Mouse (Mus musculus) stomach, embryonic 16.5 days (tissue): ENCODE data around the gene Htra2. TPM values are rescaled to one million over a fixed set of nuclear protein-coding genes. Genes with fewer than 3 reads are reported as not detected.

Source experiments
- ATAC-seq: fragments of 200-750 bp; cut with Nextera tagmentation; 2 replicates; pipeline ENCODE4 v1.8.0; 2017; ENCODE audit warnings: moderate number of reproducible peaks, moderate TSS enrichment; ENCODE audit not compliant: insufficient read depth, low FRiP score
- H3K27ac ChIP-seq: fragments of 300-500 bp; sonication (generic); 2 replicates; pipeline ENCODE4 v1.5.1; 2014; ENCODE audit warnings: low read length
- H3K27me3 ChIP-seq: fragments of 300-500 bp; sonication (generic); 2 replicates; pipeline ENCODE4 v1.6.1; 2014; ENCODE audit warnings: low read length, control low read depth, mixed read lengths; ENCODE audit not compliant: control insufficient read depth, insufficient read depth
- H3K36me3 ChIP-seq: fragments of 300-500 bp; sonication (generic); 2 replicates; pipeline ENCODE4 v1.6.1; 2014; ENCODE audit warnings: low read length; ENCODE audit not compliant: control insufficient read depth, insufficient read depth
- H3K4me1 ChIP-seq: fragments of 300-500 bp; sonication (generic); 2 replicates; pipeline ENCODE4 v1.6.1; 2014; ENCODE audit warnings: low read length, control low read depth, mixed read lengths; ENCODE audit not compliant: control insufficient read depth, insufficient read depth
- H3K4me2 ChIP-seq: fragments of 300-500 bp; sonication (generic); 2 replicates; pipeline ENCODE4 v1.6.1; 2014; ENCODE audit warnings: low read depth, low read length, mixed read lengths
- H3K4me3 ChIP-seq: fragments of 300-500 bp; sonication (generic); replicated peaks from 2 replicates; pipeline ENCODE4 v1.5.1; 2014; ENCODE audit warnings: mild to moderate bottlenecking, low read length
- H3K9ac ChIP-seq: fragments of 300-500 bp; sonication (generic); 2 replicates; pipeline ENCODE4 v1.6.1; 2014; ENCODE audit warnings: low read length
- H3K9me3 ChIP-seq: fragments of 300-500 bp; sonication (generic); replicated peaks from 2 replicates; pipeline ENCODE4 v1.6.1; 2016; ENCODE audit warnings: low read length, control low read depth; ENCODE audit not compliant: control insufficient read depth
- WGBS: fragments of 180-500 bp; shearing (Covaris S2); extraction: QIAGEN DNeasy Blood & Tissue Kit; methylation state at CpG from one replicate; pipeline ENCODE4 v1.1.7; 2014; 5-methylcytosine and 5-hydroxymethylcytosine counted together
- polyA plus RNA-seq: library from polyadenylated mRNA; unstranded; fragments of >200 nt; fragmentation: Nextera tagmentation; extraction: Ambion mirVana; gene quantifications from 2 replicates; pipeline ENCODE4 v1.2.1, GENCODE M21; 2015

The Htra2 gene
- 66.5 and 72.3 TPM in 2 replicates for polyA plus RNA-seq

GRCm38 (mm10) chr6:83054871-83055431 lies at the start of gene Htra2:
TSS of gene Htra2 (minus strand) at chr6:83055273.
- WGBS, result under 1% methylated on average over 50 of the region's 50 CpGs

DNA sequence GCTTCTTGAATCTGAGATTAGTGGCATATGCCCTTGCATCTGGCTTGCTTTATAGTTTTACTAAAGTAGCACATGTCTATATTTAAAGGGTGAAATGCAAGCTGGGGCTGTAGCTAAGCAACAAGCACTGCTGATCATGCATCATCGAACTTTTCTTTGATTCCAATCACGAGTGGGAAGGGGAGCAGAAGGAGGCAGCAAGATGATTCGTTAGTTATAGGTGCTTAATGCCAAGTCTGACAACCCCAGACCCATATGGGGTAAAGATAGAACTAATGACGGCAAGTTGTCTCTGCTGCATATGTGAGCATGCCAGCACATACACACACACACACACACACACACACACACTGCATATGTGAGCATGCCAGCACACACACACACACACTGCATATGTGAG lies 49.1 kb upstream of the Htra2 start:
- no peak for ATAC-seq

More at GRCm38 (mm10) chr6:83054871-83055431, at the start of gene Htra2:
- ATAC-seq, result peak; percentile 9
- Histone ChIP-seq H3K9ac (peak within 1 kb of the TSS; percentile 93), H3K9me3 (no peaks in the 10 kb centered on the region), H3K4me3 (peak within 1 kb of the TSS; percentile 92), H3K36me3 (no peaks in the 10 kb centered on the region), H3K4me1 (peaks cover 15% of the 10 kb centered on the region), H3K27ac (peak within 1 kb of the TSS; percentile 81), H3K4me2 (peak within 1 kb of the TSS; percentile 89), H3K27me3 (no peaks in the 10 kb centered on the region)

GRCm38 (mm10) chr6:83103130-83103650 lies 48.1 kb upstream of the Htra2 start:
- Histone ChIP-seq H3K4me1 (peaks cover 21% of the 10 kb centered on the region), H3K27ac (no peak overlapping the region), H3K9ac (peak overlapping the region; percentile 75), H3K9me3 (no peaks in the 10 kb centered on the region), H3K36me3 (no peaks in the 10 kb centered on the region), H3K27me3 (no peaks in the 10 kb centered on the region), H3K4me2 (peak overlapping the region; percentile 98; the same call in 1 of the 2 replicates), H3K4me3 (no peak overlapping the region)
- WGBS, result 50% methylated on average over 11 of the region's 11 CpGs
- no peak for ATAC-seq

More for the DNA sequence above, 49.1 kb upstream of the Htra2 start:
- Histone ChIP-seq H3K4me3 (no peak overlapping the region), H3K4me2 (no peak overlapping the region), H3K27ac (no peak overlapping the region), H3K9me3 (no peaks in the 10 kb centered on the region), H3K36me3 (no peaks in the 10 kb centered on the region), H3K9ac (no peak overlapping the region), H3K4me1 (peaks cover 25% of the 10 kb centered on the region), H3K27me3 (no peaks in the 10 kb centered on the region)
- 85% methylated on average over 4 of the region's 4 CpGs for WGBS

DNA sequence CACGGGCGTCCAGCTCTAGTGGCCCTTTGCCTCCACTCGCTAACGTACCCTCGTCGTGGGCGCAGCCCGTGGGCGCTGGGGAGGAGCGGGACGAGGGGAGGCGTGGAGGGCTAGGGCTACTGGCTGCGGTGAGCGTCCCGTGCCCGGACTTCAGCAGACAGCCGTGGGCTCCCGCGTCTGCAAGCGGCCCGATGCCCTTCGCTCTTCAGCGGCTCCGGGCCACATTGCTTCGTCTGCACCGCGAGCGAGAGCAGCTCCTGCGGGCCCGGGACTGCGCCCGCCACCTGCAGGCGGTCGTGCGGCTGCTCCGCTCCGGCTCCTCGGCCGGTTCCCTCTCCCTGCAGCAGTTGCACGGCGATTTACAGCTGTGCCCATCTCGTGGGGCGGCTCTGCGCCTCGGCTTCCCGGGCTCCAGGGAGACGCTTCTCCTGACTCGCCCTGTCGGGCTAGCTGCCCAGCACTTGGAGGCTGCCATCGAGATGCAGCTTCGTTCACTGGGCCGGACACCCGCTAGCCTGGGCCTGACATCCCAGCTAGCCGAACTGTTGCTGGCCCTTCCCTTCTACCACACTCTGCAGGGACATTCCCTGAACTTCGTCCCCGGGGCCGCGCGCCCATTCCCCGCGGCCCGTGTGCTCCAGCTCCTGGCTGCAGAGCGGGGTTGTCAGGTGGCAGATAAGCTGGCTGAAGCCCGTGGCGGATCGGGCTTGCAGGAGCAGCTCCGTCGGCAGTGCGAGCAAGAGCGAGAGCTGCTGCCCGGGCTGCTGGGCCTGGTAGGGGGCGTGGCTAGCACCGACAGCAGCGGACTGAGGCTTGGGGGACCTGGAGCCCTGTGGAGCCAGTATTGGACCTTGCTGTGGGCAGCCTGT lies 46.8 kb upstream of the Htra2 start:
- Histone ChIP-seq H3K9me3 (no peaks in the 10 kb centered on the region), H3K27me3 (no peaks in the 10 kb centered on the region), H3K4me2 (peak overlapping the region; percentile 98), H3K36me3 (no peaks in the 10 kb centered on the region), H3K9ac (peak overlapping the region; percentile 75), H3K27ac (peak overlapping the region; percentile 75), H3K4me1 (peaks cover 14% of the 10 kb centered on the region), H3K4me3 (peak overlapping the region; percentile 58)
- ATAC-seq, result peak; percentile 77
- WGBS, result 0% methylated on average over 74 of the region's 74 CpGs

DNA sequence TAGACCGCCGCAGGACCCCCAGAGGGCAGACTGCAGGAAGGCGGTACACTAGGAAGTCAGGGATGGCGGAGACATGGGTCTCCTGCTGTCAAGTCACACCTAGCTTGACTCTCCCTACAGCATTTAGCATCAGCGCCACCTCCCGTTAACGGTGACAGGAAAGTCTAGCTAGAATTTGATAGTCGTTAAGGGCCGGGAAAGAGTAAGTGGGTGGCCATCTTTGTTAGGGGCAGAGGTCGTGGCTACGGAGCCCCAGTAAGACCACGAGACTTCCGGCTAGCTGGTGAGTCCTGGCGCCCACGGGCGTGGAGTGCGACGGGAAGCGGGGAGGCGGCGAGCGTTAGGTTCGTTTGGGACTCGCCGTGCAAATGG lies 46.2 kb upstream of the Htra2 start, which contains the start of the genes Ccdc142 and Gm42688:
TSS of gene Ccdc142 (plus strand) at position 286 of the 372 bp plus-strand sequence.
TSS of gene Gm42688 (plus strand) at position 302 of the 372 bp plus-strand sequence.
- Histone ChIP-seq H3K9me3 (no peaks in the 10 kb centered on the region), H3K9ac (peak within 1 kb of the TSS; percentile 75), H3K27ac (peak within 1 kb of the TSS; percentile 75), H3K27me3 (no peaks in the 10 kb centered on the region), H3K36me3 (no peaks in the 10 kb centered on the region), H3K4me3 (peak within 1 kb of the TSS; percentile 58), H3K4me1 (peaks cover 14% of the 10 kb centered on the region), H3K4me2 (peak within 1 kb of the TSS; percentile 98)
- ATAC-seq, result peak; percentile 89
- WGBS, result under 1% methylated on average over 25 of the region's 25 CpGs

GRCm38 (mm10) chr6:83098411-83098810 lies 43.3 kb upstream of the Htra2 start:
- no peak for ATAC-seq
- H3K9ac ChIP-seq, result no peak overlapping the region
- WGBS, result 55% methylated on average over 2 of the region's 2 CpGs
- H3K4me1 ChIP-seq, result peaks cover 14% of the 10 kb centered on the region
- no peaks in the 10 kb centered on the region for H3K36me3 ChIP-seq
- no peaks in the 10 kb centered on the region for H3K9me3 ChIP-seq
- no peak overlapping the region for H3K27ac ChIP-seq
- no peaks in the 10 kb centered on the region for H3K27me3 ChIP-seq
- no peak overlapping the region for H3K4me3 ChIP-seq
- H3K4me2 ChIP-seq, result no peak overlapping the region

DNA sequence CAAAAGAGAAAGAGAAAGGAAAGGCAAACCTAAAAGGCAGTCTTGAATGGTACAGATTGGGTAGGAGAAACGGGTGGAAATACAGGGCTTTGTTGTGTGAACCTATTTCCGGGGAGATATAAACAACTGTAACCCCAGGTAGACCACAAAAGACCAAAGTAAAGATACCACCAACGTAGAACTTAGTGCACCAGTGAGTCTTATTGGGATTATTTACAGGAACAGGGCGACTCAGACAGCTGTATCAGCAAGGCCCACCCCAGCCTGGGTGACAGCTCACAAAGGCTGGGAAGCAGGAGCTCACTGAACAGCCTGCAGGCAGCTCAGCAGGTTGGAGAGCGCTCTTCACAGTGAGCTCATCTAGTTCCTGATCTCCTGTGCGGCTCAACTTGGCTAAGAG lies 40.9 kb upstream of the Htra2 start:
- no peak overlapping the region for H3K4me3 ChIP-seq
- WGBS, result 41% methylated on average over 6 of the region's 6 CpGs
- no peak overlapping the region for H3K27ac ChIP-seq
- no peaks in the 10 kb centered on the region for H3K9me3 ChIP-seq
- H3K4me1 ChIP-seq, result no peaks in the 10 kb centered on the region
- H3K27me3 ChIP-seq, result no peaks in the 10 kb centered on the region
- ATAC-seq, result no peak
- H3K9ac ChIP-seq, result no peak overlapping the region
- no peaks in the 10 kb centered on the region for H3K36me3 ChIP-seq
- H3K4me2 ChIP-seq, result no peak overlapping the region

GRCm38 (mm10) chr6:83092416-83093127 lies 37.5 kb upstream of the Htra2 start:
- Histone ChIP-seq H3K9me3 (no peaks in the 10 kb centered on the region), H3K27ac (no peak overlapping the region), H3K4me3 (no peak overlapping the region), H3K9ac (no peak overlapping the region), H3K36me3 (no peaks in the 10 kb centered on the region), H3K4me2 (no peak overlapping the region), H3K27me3 (peaks cover 24% of the 10 kb centered on the region), H3K4me1 (0 out of 2 replicates have a peak, but pooled peaks cover under 1% of the 10 kb centered on the region)
- 24% methylated on average over 6 of the region's 6 CpGs for WGBS
- ATAC-seq, result 0 out of 2 replicates have a peak, but pooled peaks have one; percentile 47
